Mouse (Mus musculus): Measurements from ENCODE around the gene Itga1. TPM values are rescaled to one million over a fixed set of nuclear protein-coding genes. Genes with fewer than 3 reads are reported as not detected.

The Itga1 gene
- polyA plus RNA-seq (2015; fragmentation: Illumina TruSeq; extraction: RNeasy Lipid Tissue Mini Kit (QIAGEN cat#74804); ENCODE audit: insufficient read depth, low replicate concordance) = 24.6 TPM

DNA sequence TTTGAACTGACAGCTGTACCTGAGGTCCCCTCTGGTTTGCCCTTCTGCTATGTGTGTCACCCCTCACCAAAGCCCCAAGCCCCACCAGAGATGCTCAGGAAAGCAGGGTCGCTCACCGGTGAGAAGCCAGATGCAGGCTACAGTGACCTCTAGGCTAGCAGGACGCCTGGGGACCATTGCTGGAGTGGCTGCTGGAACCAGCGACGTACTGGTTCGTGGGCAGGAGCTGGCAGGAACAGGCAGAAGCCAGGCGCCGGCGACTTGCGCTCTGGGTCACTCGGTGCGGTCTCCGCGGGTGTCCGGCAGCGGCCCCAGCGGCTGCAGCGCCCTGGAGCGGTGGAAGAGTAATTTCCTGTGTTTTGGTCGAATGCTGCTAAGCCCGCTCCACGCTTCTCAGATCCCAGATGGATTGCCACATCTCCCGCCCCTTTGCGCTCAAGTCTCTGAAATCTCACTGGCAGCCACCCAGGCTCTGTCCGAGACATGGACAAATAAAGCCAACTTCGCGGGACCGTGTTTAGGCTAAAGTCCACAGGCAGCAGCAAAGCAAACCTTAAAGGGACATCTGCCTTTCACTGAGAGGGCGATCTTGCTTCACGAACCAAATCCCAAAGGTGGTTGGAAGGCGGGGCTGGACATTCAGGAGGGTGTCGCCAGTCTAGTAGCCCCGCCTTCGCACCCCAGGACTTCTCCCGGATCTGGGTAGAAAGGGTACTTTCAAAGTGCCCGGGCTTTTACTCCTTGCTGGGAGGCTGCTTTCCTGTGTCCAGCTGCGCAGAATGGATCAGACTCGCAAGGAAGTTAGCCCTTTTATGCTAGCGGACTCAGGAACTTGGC lies at the start of gene Itga1, which contains the start of gene Gm49395:
Itga1 (minus strand) TSS at position 610 of the 837 bp plus-strand sequence.
Gm49395 (minus strand) TSS at position 567 of the 837 bp plus-strand sequence.

DNA sequence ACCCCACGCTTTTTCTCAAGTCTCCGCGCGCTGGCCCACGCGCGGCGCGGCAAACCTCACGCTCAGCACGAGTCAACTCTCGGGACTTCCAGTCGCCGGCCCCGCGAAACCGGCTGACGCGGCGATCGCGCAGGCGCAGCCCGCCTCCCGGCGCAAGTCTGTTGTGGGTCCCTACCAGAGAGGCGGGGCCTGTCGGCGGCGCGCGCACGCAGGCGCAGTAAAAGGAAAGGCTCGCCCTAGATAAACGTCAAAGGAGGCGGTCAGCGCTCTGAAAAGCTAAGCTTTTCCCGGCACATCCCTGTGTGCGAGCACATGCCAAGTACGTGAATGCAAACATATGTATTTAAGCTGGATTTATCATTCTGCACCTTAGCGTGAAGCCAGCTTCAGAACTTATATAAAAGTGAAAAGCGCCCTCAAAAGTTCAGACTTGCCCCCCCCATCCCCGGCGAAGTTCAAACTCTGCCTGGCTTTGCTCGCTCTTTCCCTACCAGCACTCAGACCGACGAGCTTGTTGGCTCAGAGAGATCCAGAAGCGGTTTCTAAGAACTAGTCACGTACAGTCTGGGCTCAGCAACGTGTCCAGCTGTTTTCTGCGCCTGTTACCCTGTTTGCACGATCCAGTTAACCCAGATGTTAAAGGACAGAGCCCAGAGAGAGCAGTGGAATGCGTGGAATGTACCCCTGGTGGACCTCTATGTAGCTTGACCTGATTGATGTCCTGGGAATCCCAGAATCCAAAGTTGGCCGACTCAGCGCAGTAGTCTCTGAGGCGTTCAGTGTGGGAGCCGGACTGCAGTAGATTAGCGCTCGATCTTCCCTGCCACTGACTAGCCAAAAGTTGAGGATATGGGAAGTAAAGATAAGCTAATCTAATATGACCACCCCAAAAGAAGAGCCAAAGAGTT lies 11.4 kb downstream of the Itga1 start, which contains the start of gene Pelo:
Pelo (minus strand) TSS at position 118 of the 908 bp plus-strand sequence.

DNA sequence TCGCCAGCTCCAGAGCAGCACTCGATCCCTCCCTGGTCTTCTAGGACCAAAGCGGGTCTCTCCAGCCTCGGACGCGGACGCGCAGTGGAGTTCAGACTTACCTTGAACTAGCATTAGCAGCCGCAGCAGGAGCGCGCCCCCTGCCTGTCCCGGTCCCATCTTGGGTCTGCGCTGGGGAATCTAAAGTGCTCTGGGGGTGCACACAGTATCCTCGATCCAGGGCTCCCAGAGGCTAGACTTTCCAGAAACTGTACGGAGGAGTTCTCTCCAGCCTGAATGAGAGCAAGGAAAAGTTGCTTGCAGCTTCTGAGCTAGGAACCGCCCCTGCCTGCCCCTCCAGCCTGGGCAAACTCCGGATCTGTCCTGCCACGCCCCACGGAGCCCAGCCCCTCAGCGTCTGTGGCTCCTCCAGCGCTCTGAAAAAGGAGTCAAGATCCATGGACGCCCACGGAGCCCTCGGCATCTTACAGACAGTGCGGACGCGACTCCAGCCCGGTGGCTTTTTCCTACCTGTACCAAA lies 169.9 kb downstream of the Itga1 start, which contains the start of gene Itga2:
Itga2 (minus strand) TSS at position 326 of the 520 bp plus-strand sequence.

Other genes starting within 250 kb of the Itga1 start
- gene Itga2, start 169.9 kb downstream of the Itga1 start, polyA plus RNA-seq (2015; fragmentation: Illumina TruSeq; extraction: RNeasy Lipid Tissue Mini Kit (QIAGEN cat#74804); ENCODE audit: insufficient read depth, low replicate concordance) = 6.2 TPM
- 6.0 TPM for gene Pelo, start 11.8 kb downstream of the Itga1 start, polyA plus RNA-seq (2015; fragmentation: Illumina TruSeq; extraction: RNeasy Lipid Tissue Mini Kit (QIAGEN cat#74804); ENCODE audit: insufficient read depth, low replicate concordance)
- gene Gm49395, start within 50 bp of the Itga1 start, polyA plus RNA-seq (2015; fragmentation: Illumina TruSeq; extraction: RNeasy Lipid Tissue Mini Kit (QIAGEN cat#74804); ENCODE audit: insufficient read depth, low replicate concordance) = 4.8 TPM